27 mouse cellular contexts compared by ENCODE assay signal in genomic region chr11:109443468-109444263, GRCm38 (mm10). TPM values are rescaled to one million over a fixed set of nuclear protein-coding genes. Genes with fewer than 3 reads are reported as not detected.
DNase-seq lines count a peak whose midpoint lies in the region; ATAC-seq and TF ChIP-seq lines count a peak whose summit lies in the region.
"Had no signal": no experiment of that assay in that cellular context is flagged by ENCODE, and none has a peak within 500 bp of the region (broad histone marks: within the 10 kb centered on the region; RNA-seq: fewer than 3 reads in every experiment).

No protein-coding gene starts in this region.

- no peak for TF ChIP-seq POLR2A in heart, adult 2 months (IDR thresholded peaks at IDR 0.05; ENCODE audit: insufficient read depth, low read depth, low read length)

- H3K4me1 ChIP-seq in heart, adult 2 months (ENCODE audit: control insufficient read depth, insufficient read depth, low read length), result peaks cover 1% of the 10 kb centered on the region
- no peaks in the 10 kb centered on the region for H3K4me1 ChIP-seq in lung, postnatal 0 days (ENCODE audit: insufficient read depth, low read depth, low read length)

- H3K79me2 ChIP-seq in heart, adult 2 months (replicated peaks; ENCODE audit: control insufficient read depth, insufficient read depth, low read length), result peaks cover 1% of the 10 kb centered on the region; the same call in 1 of the 2 replicates

- 93% methylated on average over 8 of the region's 8 CpGs for WGBS in heart, adult 2 months
- 92% methylated on average over 8 of the region's 8 CpGs for WGBS in lung, postnatal 0 days

- no peaks in the 10 kb centered on the region for H3K36me3 ChIP-seq in heart, adult 2 months (ENCODE audit: control insufficient read depth, insufficient read depth, low read length)
- H3K36me3 ChIP-seq in lung, postnatal 0 days (ENCODE audit: insufficient read depth, low read length), result no peaks in the 10 kb centered on the region
- H3K36me3 ChIP-seq: forebrain, embryonic 12.5 days; kidney, embryonic 15.5 days; limb, embryonic 12.5 days; midbrain, embryonic 15.5 days had no signal

- no peaks in the 10 kb centered on the region for H3K9me3 ChIP-seq in lung, postnatal 0 days (ENCODE audit: low read length)
- H3K9me3 ChIP-seq: forebrain, embryonic 12.5 days; kidney, embryonic 15.5 days; limb, embryonic 12.5 days; megakaryocyte, embryonic 14.5 days; midbrain, embryonic 15.5 days had no signal

- no peak for ATAC-seq in lung, postnatal 0 days
- 0 out of 2 replicates have a peak, but pooled peaks have one; percentile 3 for ATAC-seq in megakaryocyte-erythroid progenitor cell, adult 5-6 weeks (replicated peaks; ENCODE audit: low FRiP score, low TSS enrichment, poor library complexity, severe bottlenecking)
- ATAC-seq in monocyte, adult 5-6 weeks (replicated peaks; ENCODE audit: insufficient number of reproducible peaks, low FRiP score, low TSS enrichment, poor library complexity, severe bottlenecking), result no peak
- ATAC-seq: intestine, embryonic 16.5 days; midbrain, embryonic 15.5 days had no signal

- no peak overlapping the region for H3K4me3 ChIP-seq in heart, adult 2 months
- no peak overlapping the region for H3K4me3 ChIP-seq in lung, postnatal 0 days (ENCODE audit: low read depth, low read length)
- H3K4me3 ChIP-seq: forebrain, embryonic 12.5 days; kidney, embryonic 15.5 days; limb, embryonic 12.5 days; megakaryocyte, embryonic 14.5 days; midbrain, embryonic 15.5 days had no signal

- no peak for TF ChIP-seq EP300 in heart, adult 2 months (IDR thresholded peaks at IDR 0.05; ENCODE audit: insufficient read depth, low read depth, low read length)
- TF ChIP-seq EP300 in lung, postnatal 0 days (IDR thresholded peaks at IDR 0.05), result no peak

- H3K27ac ChIP-seq in heart, adult 2 months, result no peak overlapping the region
- H3K27ac ChIP-seq in lung, postnatal 0 days (ENCODE audit: low read length), result no peak overlapping the region
- H3K27ac ChIP-seq: forebrain, embryonic 12.5 days; hindbrain, embryonic 14.5 days; kidney, embryonic 15.5 days; limb, embryonic 12.5 days; midbrain, embryonic 15.5 days had no signal

- no peak for DNase-seq in heart, adult 2 months
- DNase-seq in heart, adult 18-20 months, result no peak
- no peak for DNase-seq in lung, postnatal 0 days (ENCODE audit: low spot score)
- DNase-seq in lung, postnatal 36 days, result no peak
- DNase-seq in liver, result peak; percentile 36
- DNase-seq in cerebellum, adult 18-20 months, result no peak
- DNase-seq: adrenal gland, postnatal 25 days; gastrocnemius, postnatal 36 days had no signal

- H3K27me3 ChIP-seq in heart, adult 2 months (ENCODE audit: control insufficient read depth, insufficient read depth, low read length), result no peaks in the 10 kb centered on the region
- no peaks in the 10 kb centered on the region for H3K27me3 ChIP-seq in lung, postnatal 0 days (replicated peaks; ENCODE audit: insufficient read depth, low read length)
- H3K27me3 ChIP-seq: kidney, embryonic 15.5 days; megakaryocyte, embryonic 14.5 days; midbrain, embryonic 15.5 days had no signal

- no peak overlapping the region for H3K4me2 ChIP-seq in lung, postnatal 0 days (replicated peaks; ENCODE audit: low read depth, low read length)
- H3K4me2 ChIP-seq: forebrain, embryonic 12.5 days; hindbrain, embryonic 14.5 days; kidney, embryonic 15.5 days; limb, embryonic 12.5 days; midbrain, embryonic 15.5 days had no signal

- no peak overlapping the region for H3K9ac ChIP-seq in heart, adult 2 months (ENCODE audit: low read depth, low read length)
- no peak overlapping the region for H3K9ac ChIP-seq in lung, postnatal 0 days (replicated peaks; ENCODE audit: low read depth)
- H3K9ac ChIP-seq: forebrain, embryonic 12.5 days; hindbrain, embryonic 14.5 days; kidney, embryonic 15.5 days; limb, embryonic 12.5 days; midbrain, embryonic 15.5 days had no signal

- intact Hi-C loops in heart, adult 2 months (cut with DNase I), result loop anchor here (2.0 kb wide), 1 partner anchor 417 kb away; no protein-coding TSS in a partner anchor

- TF ChIP-seq CTCF in heart, adult 2 months (IDR thresholded peaks at IDR 0.05), result peak; percentile 38
- peak; percentile 34 for TF ChIP-seq CTCF in lung, postnatal 0 days (IDR thresholded peaks at IDR 0.05)

RNA-seq across cellular contexts. Expression of gene Amz2, which starts 17.9 kb away (rescaled TPM):
- 10 to 100 TPM; 50.2 to 57.5 TPM for total RNA-seq in heart, adult 2 months (2021)
- 52.4 and 99.9 TPM in 2 replicates for polyA plus RNA-seq in heart, adult 2 months (2012; rRNA removed)
- total RNA-seq in heart, adult 18-20 months (2021), result 10 to 100 TPM; 51.9 to 53.8 TPM
- 23.6 and 28.8 TPM in 2 replicates for polyA plus RNA-seq in lung, postnatal 0 days (2015; fragmentation: Nextera tagmentation; extraction: Ambion mirVana)
- total RNA-seq in megakaryocyte-erythroid progenitor cell, adult 5-6 weeks (2014; fragmentation: Nextera tagmentation), result 50.3 and 51.7 TPM in 2 replicates
- 79.1 and 90.9 TPM in 2 replicates for total RNA-seq in megakaryocyte-erythroid progenitor cell, adult 5-6 weeks (2017)
- total RNA-seq in monocyte, adult 5-6 weeks (2017), result 32.6 to 34.9 TPM (median 33.6 TPM) in 3 replicates

RNA-seq across cellular contexts. Expression of gene Arsg, which starts 29.5 kb away (rescaled TPM):
- total RNA-seq in heart, adult 2 months (2021), result 1 to 10 TPM; 1.2 to 1.3 TPM
- polyA plus RNA-seq in heart, adult 2 months (2012; rRNA removed), result 1.5 and 1.8 TPM in 2 replicates
- 1 to 10 TPM; 1.4 to 2.1 TPM for total RNA-seq in heart, adult 18-20 months (2021)
- 6.6 and 7.1 TPM in 2 replicates for polyA plus RNA-seq in lung, postnatal 0 days (2015; fragmentation: Nextera tagmentation; extraction: Ambion mirVana)
- 7.3 and 9.3 TPM in 2 replicates for total RNA-seq in megakaryocyte-erythroid progenitor cell, adult 5-6 weeks (2014; fragmentation: Nextera tagmentation)
- total RNA-seq in megakaryocyte-erythroid progenitor cell, adult 5-6 weeks (2017), result 4.1 and 4.7 TPM in 2 replicates
- total RNA-seq in monocyte, adult 5-6 weeks (2017), result 0.96 to 2.5 TPM (median 1.1 TPM) in 3 replicates

RNA-seq across cellular contexts. Expression of gene Slc16a6, which starts 29.7 kb away (rescaled TPM):
- 1 to 10 TPM; 4.9 to 8.2 TPM for total RNA-seq in heart, adult 2 months (2021)
- 1.8 and 2.1 TPM in 2 replicates for polyA plus RNA-seq in heart, adult 2 months (2012; rRNA removed)
- 1 to 10 TPM; 7.3 to 9.2 TPM for total RNA-seq in heart, adult 18-20 months (2021)
- polyA plus RNA-seq in lung, postnatal 0 days (2015; fragmentation: Nextera tagmentation; extraction: Ambion mirVana), result 1.8 and 2.3 TPM in 2 replicates
- 40.6 and 46.9 TPM in 2 replicates for total RNA-seq in megakaryocyte-erythroid progenitor cell, adult 5-6 weeks (2014; fragmentation: Nextera tagmentation)
- 16.5 and 20.6 TPM in 2 replicates for total RNA-seq in megakaryocyte-erythroid progenitor cell, adult 5-6 weeks (2017)
- 9.1 to 20.3 TPM (median 11.3 TPM) in 3 replicates for total RNA-seq in monocyte, adult 5-6 weeks (2017)

RNA-seq across cellular contexts. Expression of gene 9930022D16Rik, which starts 29.9 kb away (rescaled TPM):
- not detected for total RNA-seq in heart, adult 2 months (2021)
- not detected in 2 replicates for polyA plus RNA-seq in heart, adult 2 months (2012; rRNA removed)
- total RNA-seq in heart, adult 18-20 months (2021), result not detected
- 0.07 TPM in 1 of 2 replicates, not detected in the other for polyA plus RNA-seq in lung, postnatal 0 days (2015; fragmentation: Nextera tagmentation; extraction: Ambion mirVana)
- total RNA-seq in megakaryocyte-erythroid progenitor cell, adult 5-6 weeks (2014; fragmentation: Nextera tagmentation), result 0.12 TPM in 1 of 2 replicates, not detected in the other
- 1.2 TPM in 1 of 2 replicates, not detected in the other for total RNA-seq in megakaryocyte-erythroid progenitor cell, adult 5-6 weeks (2017)
- total RNA-seq in monocyte, adult 5-6 weeks (2017), result 0.85 to 6.5 TPM (median 1.6 TPM) in 3 replicates
- total RNA-seq: adrenal gland, postnatal 25 days; gastrocnemius, adult 18-20 months; gastrocnemius, postnatal 36 days; heart, postnatal 4 days; layer of hippocampus, postnatal 25 days; left cerebral cortex, postnatal 14 days had no signal
- polyA plus RNA-seq: embryonic facial prominence, embryonic 11.5 days; forebrain, embryonic 12.5 days; heart, embryonic 16.5 days; hindbrain, embryonic 14.5 days; intestine, embryonic 16.5 days; kidney, embryonic 15.5 days; limb, embryonic 12.5 days; liver, embryonic 16.5 days; midbrain, embryonic 15.5 days; neural tube, embryonic 14.5 days; stomach, embryonic 16.5 days; thymus, adult 2 months had no signal
